Mouse (Mus musculus): ENCODE results near the gene Olfr911-ps1. TPM values are rescaled to one million over a fixed set of nuclear protein-coding genes. Genes with fewer than 3 reads are reported as not detected.

Gene Olfr911-ps1
- total RNA-seq (2021): not detected

DNA sequence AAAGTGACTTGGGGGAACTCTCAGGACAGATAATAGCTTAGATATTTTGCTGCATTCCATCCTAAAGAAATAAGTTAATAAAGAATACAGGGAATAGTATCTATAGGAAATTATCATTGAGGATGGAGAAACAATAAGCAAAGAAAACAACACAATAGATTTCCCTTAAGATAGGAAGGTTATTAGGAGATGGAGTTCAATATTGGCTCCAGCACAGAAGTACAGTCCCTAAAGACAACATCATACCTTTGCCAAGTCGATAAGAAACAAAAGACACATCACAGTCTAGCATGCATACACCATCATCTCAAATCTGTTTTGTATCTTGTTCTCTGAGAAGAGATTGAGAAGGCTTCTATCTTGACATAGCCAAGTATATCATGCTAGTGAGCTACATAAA is at the start of gene Olfr911-ps1:
Olfr911-ps1 (plus strand) TSS at position 301 of the 400 bp plus-strand sequence.
- no peak for DNase-seq

DNA sequence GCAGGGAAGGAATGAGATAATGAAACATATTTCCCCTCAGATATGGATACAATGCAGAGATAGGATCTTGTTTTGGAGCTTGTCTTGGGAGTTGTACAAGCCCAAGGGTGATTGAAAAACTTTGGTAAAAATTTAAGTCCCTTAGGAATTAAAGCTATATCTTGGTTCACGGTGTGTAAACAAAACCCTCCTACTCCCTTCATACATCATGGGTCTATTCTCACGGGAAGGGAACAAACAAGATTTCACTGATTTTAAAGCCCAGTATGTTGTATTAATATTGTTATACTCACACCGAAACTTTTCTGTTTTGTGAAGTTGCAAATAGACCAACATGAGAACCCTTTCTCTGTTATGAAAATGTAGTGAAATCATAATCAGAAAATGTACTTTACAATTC is 34.6 kb upstream of the Olfr911-ps1 start, which contains the start of gene Olfr906:
Olfr906 (plus strand) TSS at position 301 of the 400 bp plus-strand sequence.
- DNase-seq: no peak

DNA sequence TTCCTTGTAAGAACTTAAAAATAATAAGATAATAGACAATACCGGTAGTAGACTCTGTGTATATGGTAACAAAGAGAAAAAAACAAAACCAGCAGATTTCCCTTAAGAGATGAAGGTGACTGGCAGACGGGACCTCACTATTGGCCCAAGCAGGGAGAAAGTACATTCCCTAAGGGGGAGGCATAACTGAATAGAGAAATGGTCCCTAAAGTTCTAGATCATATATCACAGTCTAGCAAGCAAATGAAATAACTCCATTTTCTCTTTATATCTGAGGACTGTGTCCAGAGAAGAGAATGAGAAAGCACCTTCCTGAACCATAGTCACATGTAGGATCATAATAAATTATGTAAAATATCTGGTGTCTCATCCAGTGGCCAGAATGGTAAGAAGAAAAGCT is 25.9 kb upstream of the Olfr911-ps1 start, which contains the start of gene Olfr907:
Olfr907 (plus strand) TSS at position 301 of the 400 bp plus-strand sequence.
- DNase-seq: no peak

DNA sequence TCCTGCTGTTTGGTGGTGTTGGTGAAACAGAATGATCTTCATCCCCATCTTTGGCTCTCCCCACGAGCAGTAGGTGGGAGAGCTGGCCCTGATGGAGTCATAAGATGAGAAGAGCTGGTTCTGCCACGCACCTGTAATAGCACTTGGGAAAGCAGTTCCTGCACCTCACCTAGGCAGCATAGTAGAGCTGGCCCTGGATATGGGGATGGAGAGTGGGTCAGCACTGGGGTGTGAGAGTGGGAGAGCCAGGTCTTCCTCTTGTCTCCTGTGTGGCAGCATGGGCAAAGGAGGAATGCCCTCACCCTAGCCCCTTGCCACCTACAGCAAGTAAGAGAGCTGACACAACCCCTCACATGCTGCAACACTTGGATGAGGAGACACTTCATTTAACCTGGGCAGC is 9.0 kb upstream of the Olfr911-ps1 start:
- no peak for DNase-seq

- DNase-seq: no peak
Observed at GRCm38 (mm10) chr9:38537549-38537948, 16.2 kb downstream of the Olfr911-ps1 start, which contains the start of gene Olfr910. Gene Olfr910 (plus strand): TSS chr9:38537849.

Other genes starting within 250 kb of the Olfr911-ps1 start
- gene Olfr896-ps1, start 230.5 kb upstream of the Olfr911-ps1 start, total RNA-seq (2021): not detected
- gene Olfr25, start 192.5 kb upstream of the Olfr911-ps1 start, total RNA-seq (2021): not detected
- not detected for gene Olfr898, start 173.2 kb upstream of the Olfr911-ps1 start, total RNA-seq (2021)
- not detected for gene Olfr250, start 154.7 kb upstream of the Olfr911-ps1 start, total RNA-seq (2021)
- gene Olfr251, start 144.5 kb upstream of the Olfr911-ps1 start, total RNA-seq (2021): not detected
- gene Olfr147, start 119.9 kb upstream of the Olfr911-ps1 start, total RNA-seq (2021): not detected
- not detected for gene Olfr901, start 92.1 kb upstream of the Olfr911-ps1 start, total RNA-seq (2021)
- gene Olfr902, start 73.9 kb upstream of the Olfr911-ps1 start, total RNA-seq (2021): not detected
- gene Olfr904, start 58.4 kb upstream of the Olfr911-ps1 start, total RNA-seq (2021): not detected
- not detected for gene Olfr905, start 50.5 kb upstream of the Olfr911-ps1 start, total RNA-seq (2021)
- gene Olfr906, start 34.5 kb upstream of the Olfr911-ps1 start, total RNA-seq (2021): not detected
- gene Olfr907, start 25.8 kb upstream of the Olfr911-ps1 start, total RNA-seq (2021): not detected
- not detected for gene Olfr910, start 16.3 kb downstream of the Olfr911-ps1 start, total RNA-seq (2021)
- gene Olfr912, start 58.6 kb downstream of the Olfr911-ps1 start, total RNA-seq (2021): not detected
- not detected for gene Olfr913, start 71.2 kb downstream of the Olfr911-ps1 start, total RNA-seq (2021)
- not detected for gene Olfr914, start 83.5 kb downstream of the Olfr911-ps1 start, total RNA-seq (2021)
- not detected for gene Olfr916, start 138.3 kb downstream of the Olfr911-ps1 start, total RNA-seq (2021)
- not detected for gene Olfr917, start 144.3 kb downstream of the Olfr911-ps1 start, total RNA-seq (2021)
- gene Olfr918, start 153.0 kb downstream of the Olfr911-ps1 start, total RNA-seq (2021): not detected
- not detected for gene Olfr919, start 182.1 kb downstream of the Olfr911-ps1 start, total RNA-seq (2021)
- gene Vwa5a, start 196.7 kb downstream of the Olfr911-ps1 start, total RNA-seq (2021): 10 to 100 TPM in 1 of 2 experiments, 1 to 10 TPM in 1; 9.3 to 15.3 TPM
- gene Olfr920, start 230.7 kb downstream of the Olfr911-ps1 start, total RNA-seq (2021): under 1 TPM in 1 of 2 experiments, not detected in 1; 0.07 TPM

Data from layer of hippocampus, postnatal 36 days (tissue).